ENCODE assay signal across 8 mouse cellular contexts in the genomic region with DNA sequence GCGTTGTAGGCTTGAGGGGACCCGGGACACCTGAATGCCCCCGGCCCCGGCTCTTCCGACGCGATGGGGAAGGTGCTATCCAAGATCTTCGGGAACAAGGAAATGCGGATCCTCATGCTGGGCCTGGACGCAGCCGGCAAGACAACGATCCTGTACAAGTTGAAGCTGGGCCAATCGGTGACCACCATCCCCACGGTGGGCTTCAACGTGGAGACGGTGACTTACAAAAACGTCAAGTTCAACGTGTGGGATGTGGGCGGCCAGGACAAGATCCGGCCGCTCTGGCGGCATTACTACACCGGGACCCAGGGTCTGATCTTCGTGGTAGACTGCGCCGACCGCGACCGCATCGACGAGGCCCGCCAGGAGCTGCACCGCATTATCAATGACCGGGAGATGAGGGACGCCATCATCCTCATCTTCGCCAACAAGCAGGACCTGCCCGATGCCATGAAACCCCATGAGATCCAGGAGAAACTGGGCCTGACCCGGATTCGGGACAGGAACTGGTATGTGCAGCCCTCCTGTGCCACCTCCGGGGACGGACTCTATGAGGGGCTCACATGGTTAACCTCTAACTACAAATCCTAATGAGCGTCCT. TPM values are rescaled to one million over a fixed set of nuclear protein-coding genes. Genes with fewer than 3 reads are reported as not detected.
DNase-seq lines count a peak whose midpoint lies in the region; ATAC-seq and TF ChIP-seq lines count a peak whose summit lies in the region.

No protein-coding gene starts in this region.

- peaks cover 20% of the 10 kb centered on the region for H3K36me3 ChIP-seq in hindbrain, embryonic 14.5 days (replicated peaks; ENCODE audit: control insufficient read depth, insufficient read depth)
- H3K36me3 ChIP-seq in liver, embryonic 14.5 days (replicated peaks; ENCODE audit: control insufficient read depth, insufficient read depth, low read depth): peaks cover 27% of the 10 kb centered on the region
- H3K36me3 ChIP-seq in neural tube, embryonic 11.5 days (ENCODE audit: control insufficient read depth, insufficient read depth, low read length): no peaks in the 10 kb centered on the region

- TF ChIP-seq EP300 in liver, embryonic 14.5 days (IDR thresholded peaks at IDR 0.05; ENCODE audit: low read depth): no peak

- no peak for TF ChIP-seq CTCF in brain, embryonic 14.5 days (IDR thresholded peaks at IDR 0.05; ENCODE audit: borderline replicate concordance, extremely low read depth, insufficient read depth, insufficient read length)
- no peak for TF ChIP-seq CTCF in liver, embryonic 14.5 days (IDR thresholded peaks at IDR 0.05; ENCODE audit: low read depth)

- H3K9me3 ChIP-seq in hindbrain, embryonic 14.5 days (ENCODE audit: control insufficient read depth, low read length): no peaks in the 10 kb centered on the region
- H3K9me3 ChIP-seq in liver, embryonic 14.5 days (ENCODE audit: control insufficient read depth, low read length): no peaks in the 10 kb centered on the region
- no peaks in the 10 kb centered on the region for H3K9me3 ChIP-seq in neural tube, embryonic 11.5 days (ENCODE audit: control insufficient read depth, low read length)

- H3K4me3 ChIP-seq in hindbrain, embryonic 14.5 days (replicated peaks; ENCODE audit: low read length): peak overlapping the region; percentile 100
- peak overlapping the region; percentile 94 to 98 for H3K4me3 ChIP-seq in liver, embryonic 14.5 days (ENCODE audit: insufficient read depth in 1 of 2, low read depth in 2 of 2, low read length in 2 of 2)
- H3K4me3 ChIP-seq in neural tube, embryonic 11.5 days (ENCODE audit: low read depth, low read length): peak overlapping the region; percentile 99

- H3K9ac ChIP-seq in hindbrain, embryonic 14.5 days: peak overlapping the region; percentile 96
- H3K9ac ChIP-seq in liver, embryonic 14.5 days (replicated peaks): peak overlapping the region; percentile 99
- peak overlapping the region; percentile 94 for H3K9ac ChIP-seq in neural tube, embryonic 11.5 days (ENCODE audit: low read length)

- peak overlapping the region; percentile 94 for H3K27ac ChIP-seq in hindbrain, embryonic 14.5 days
- peak overlapping the region; percentile 96 for H3K27ac ChIP-seq in liver, embryonic 14.5 days
- peak overlapping the region; percentile 85 for H3K27ac ChIP-seq in neural tube, embryonic 11.5 days (ENCODE audit: low read depth, low read length)

- ATAC-seq in hindbrain, embryonic 14.5 days (ENCODE audit: low FRiP score): peak; percentile 4; the same call in 1 of the 2 replicates
- ATAC-seq in liver, embryonic 14.5 days (ENCODE audit: insufficient read depth): peak; percentile 18; the same call in 1 of the 2 replicates
- peak; percentile 14 for ATAC-seq in neural tube, embryonic 11.5 days (ENCODE audit: insufficient read depth, low FRiP score, low TSS enrichment)
- ATAC-seq in megakaryocyte-erythroid progenitor cell, adult 5-6 weeks (replicated peaks; ENCODE audit: low FRiP score, low TSS enrichment, poor library complexity, severe bottlenecking): no peak; the same call in 1 of the 2 replicates

- peak; percentile 9 to 13 for DNase-seq in right cerebral cortex, adult 2 months (ENCODE audit: low spot score in 2 of 2)
- DNase-seq in right cerebral cortex, adult 18-20 months: no peak
- DNase-seq in brain, embryonic 14.5 days (ENCODE audit: low read depth): peak; percentile 55
- peak; percentile 14 to 15 for DNase-seq in frontal cortex, postnatal 25 days (ENCODE audit: low spot score in 2 of 2)
- no peak for DNase-seq in hindbrain, embryonic 14.5 days (ENCODE audit: low spot score)
- no peak for DNase-seq in liver, embryonic 14.5 days (ENCODE audit: low read depth in 3 of 3, low spot score in 3 of 3)
- DNase-seq in neural tube, embryonic 11.5 days (ENCODE audit: low spot score): no peak

- H3K4me2 ChIP-seq in hindbrain, embryonic 14.5 days (replicated peaks): peak overlapping the region; percentile 97
- H3K4me2 ChIP-seq in liver, embryonic 14.5 days (ENCODE audit: low read depth): peak overlapping the region; percentile 74
- H3K4me2 ChIP-seq in neural tube, embryonic 11.5 days (ENCODE audit: low read depth): peak overlapping the region; percentile 76

- TF ChIP-seq POLR2A in brain, embryonic 14.5 days (IDR thresholded peaks at IDR 0.05; ENCODE audit: borderline replicate concordance, extremely low read depth, insufficient read depth, insufficient read length, poor library complexity, severe bottlenecking): no peak

- H3K4me1 ChIP-seq in hindbrain, embryonic 14.5 days (replicated peaks; ENCODE audit: control insufficient read depth, insufficient read depth, low read length): peaks cover 23% of the 10 kb centered on the region
- H3K4me1 ChIP-seq in liver, embryonic 14.5 days (replicated peaks; ENCODE audit: control insufficient read depth in 2 of 2, insufficient read depth in 2 of 2, low read length in 1 of 2): peaks cover 7 to 15% of the 10 kb centered on the region in 2 experiments
- H3K4me1 ChIP-seq in neural tube, embryonic 11.5 days (ENCODE audit: control insufficient read depth, insufficient read depth, low read length): peaks cover 10% of the 10 kb centered on the region

- WGBS in hindbrain, embryonic 14.5 days: under 1% methylated on average over 42 of the region's 42 CpGs
- WGBS in liver, embryonic 14.5 days (ENCODE audit: insufficient replicate concordance): under 1% methylated on average over 42 of the region's 42 CpGs
- WGBS in neural tube, embryonic 11.5 days: under 1% methylated on average over 42 of the region's 42 CpGs

- H3K27me3 ChIP-seq in hindbrain, embryonic 14.5 days (ENCODE audit: control insufficient read depth, insufficient read depth, low read length): no peaks in the 10 kb centered on the region
- H3K27me3 ChIP-seq in liver, embryonic 14.5 days (ENCODE audit: control insufficient read depth, insufficient read depth, low read length): no peaks in the 10 kb centered on the region
- H3K27me3 ChIP-seq in neural tube, embryonic 11.5 days (ENCODE audit: control insufficient read depth, insufficient read depth, low read length): no peaks in the 10 kb centered on the region

RNA-seq across cellular contexts. Expression of gene Gm9887, which starts 0.6 kb away (rescaled TPM):
- 0.36 and 0.39 TPM in 2 replicates for polyA plus RNA-seq in brain, embryonic 14.5 days (2012; rRNA removed)
- 1.4 and 1.7 TPM in 2 replicates for polyA plus RNA-seq in hindbrain, embryonic 14.5 days (2014; fragmentation: Nextera tagmentation; extraction: Ambion mirVana)
- 0.20 and 0.23 TPM in 2 replicates for polyA plus RNA-seq in liver, embryonic 14.5 days (2012; rRNA removed)
- 0.40 and 1.0 TPM in 2 replicates for polyA plus RNA-seq in liver, embryonic 14.5 days (2014; fragmentation: Nextera tagmentation; extraction: Ambion mirVana)
- polyA plus RNA-seq in neural tube, embryonic 11.5 days (2014; fragmentation: Nextera tagmentation; extraction: Ambion mirVana): 1.4 and 1.6 TPM in 2 replicates
- total RNA-seq in megakaryocyte-erythroid progenitor cell, adult 5-6 weeks (2014; fragmentation: Nextera tagmentation): not detected in 2 replicates
- not detected in 2 replicates for total RNA-seq in megakaryocyte-erythroid progenitor cell, adult 5-6 weeks (2017)

RNA-seq across cellular contexts. Expression of gene Arf6, which starts 0.9 kb away (rescaled TPM):
- 67.8 and 72.2 TPM in 2 replicates for polyA plus RNA-seq in brain, embryonic 14.5 days (2012; rRNA removed)
- polyA plus RNA-seq in hindbrain, embryonic 14.5 days (2014; fragmentation: Nextera tagmentation; extraction: Ambion mirVana): 34.5 and 36.5 TPM in 2 replicates
- 41.3 and 45.8 TPM in 2 replicates for polyA plus RNA-seq in liver, embryonic 14.5 days (2012; rRNA removed)
- polyA plus RNA-seq in liver, embryonic 14.5 days (2014; fragmentation: Nextera tagmentation; extraction: Ambion mirVana): 35.7 and 39.6 TPM in 2 replicates
- polyA plus RNA-seq in neural tube, embryonic 11.5 days (2014; fragmentation: Nextera tagmentation; extraction: Ambion mirVana): 52.4 and 55.8 TPM in 2 replicates
- 76.7 and 105 TPM in 2 replicates for total RNA-seq in megakaryocyte-erythroid progenitor cell, adult 5-6 weeks (2014; fragmentation: Nextera tagmentation)
- total RNA-seq in megakaryocyte-erythroid progenitor cell, adult 5-6 weeks (2017): 98.8 and 150 TPM in 2 replicates

RNA-seq across cellular contexts. Expression of gene Nemf, which starts 15.9 kb away (rescaled TPM):
- polyA plus RNA-seq in brain, embryonic 14.5 days (2012; rRNA removed): 31.3 and 35.9 TPM in 2 replicates
- 77.2 and 80.9 TPM in 2 replicates for polyA plus RNA-seq in hindbrain, embryonic 14.5 days (2014; fragmentation: Nextera tagmentation; extraction: Ambion mirVana)
- polyA plus RNA-seq in liver, embryonic 14.5 days (2012; rRNA removed): 5.2 and 11.1 TPM in 2 replicates
- polyA plus RNA-seq in liver, embryonic 14.5 days (2014; fragmentation: Nextera tagmentation; extraction: Ambion mirVana): 33.7 and 35.4 TPM in 2 replicates
- polyA plus RNA-seq in neural tube, embryonic 11.5 days (2014; fragmentation: Nextera tagmentation; extraction: Ambion mirVana): 80.3 and 82.1 TPM in 2 replicates
- total RNA-seq in megakaryocyte-erythroid progenitor cell, adult 5-6 weeks (2014; fragmentation: Nextera tagmentation): 70.0 and 101 TPM in 2 replicates
- 168 and 179 TPM in 2 replicates for total RNA-seq in megakaryocyte-erythroid progenitor cell, adult 5-6 weeks (2017)

Comparison
In these comparisons a context has a peak if more than half of its experiments do, and no peak if none do; other contexts are left out.
1. DNase-seq: peak in right cerebral cortex, adult 2 months (2 of 2), brain, embryonic 14.5 days (single experiment) and frontal cortex, postnatal 25 days (2 of 2); none in right cerebral cortex, adult 18-20 months (single experiment), hindbrain, embryonic 14.5 days (single experiment), liver, embryonic 14.5 days (0 of 3) and neural tube, embryonic 11.5 days (single experiment).
2. Peak in every context shown above with its lines, with median percentiles within 50 percentile points of each other: H3K27ac ChIP-seq, H3K4me2 ChIP-seq, H3K4me3 ChIP-seq and H3K9ac ChIP-seq.